Mouse (Mus musculus) midbrain, postnatal 0 days (tissue): Measurements from ENCODE around the gene Slc25a43. TPM values are rescaled to one million over a fixed set of nuclear protein-coding genes. Genes with fewer than 3 reads are reported as not detected.

Source experiments
- ATAC-seq: fragments of 200-750 bp; cut with Nextera tagmentation; 2 replicates; pipeline ENCODE4 v1.8.0; 2017; ENCODE audit warnings: moderate number of reproducible peaks, mild to moderate bottlenecking, moderate TSS enrichment, moderate library complexity; ENCODE audit not compliant: low FRiP score
- DNase-seq: peaks from one replicate; pipeline ENCODE4 v3.0.0-alpha.2; 2015; ENCODE audit warnings: low spot score
- H3K27ac ChIP-seq: fragments of 300-500 bp; sonication (generic); 2 replicates; pipeline ENCODE4 v1.5.1; 2014; ENCODE audit warnings: low read depth, mild to moderate bottlenecking, low read length, mixed read lengths
- H3K27me3 ChIP-seq: fragments of 300-500 bp; sonication (generic); 2 replicates; pipeline ENCODE4 v1.6.1; 2014; ENCODE audit warnings: low read length, control low read depth, mixed read lengths; ENCODE audit not compliant: insufficient read depth
- H3K36me3 ChIP-seq: fragments of 300-500 bp; sonication (generic); 2 replicates; pipeline ENCODE4 v1.6.1; 2014; ENCODE audit warnings: low read length, control low read depth, mixed read lengths; ENCODE audit not compliant: insufficient read depth
- H3K4me1 ChIP-seq: fragments of 300-500 bp; sonication (generic); 2 replicates; pipeline ENCODE4 v1.6.1; 2014; ENCODE audit warnings: mild to moderate bottlenecking, control low read depth, antibody characterized with exemption, low read length, mixed read lengths; ENCODE audit not compliant: insufficient read depth
- H3K4me2 ChIP-seq: fragments of 300-500 bp; sonication (generic); 2 replicates; pipeline ENCODE4 v1.6.1; 2014; ENCODE audit warnings: low read depth, mild to moderate bottlenecking, low read length, mixed read lengths; ENCODE audit not compliant: poor library complexity, severe bottlenecking
- H3K4me3 ChIP-seq: fragments of 300-500 bp; sonication (generic); 2 replicates; pipeline ENCODE4 v1.5.1; 2014; ENCODE audit warnings: low read depth, mild to moderate bottlenecking, low read length, moderate library complexity
- H3K9ac ChIP-seq: fragments of 300-500 bp; sonication (generic); replicated peaks from 2 replicates; pipeline ENCODE4 v1.6.1; 2014; ENCODE audit warnings: mild to moderate bottlenecking, low read length, moderate library complexity, mixed read lengths; ENCODE audit not compliant: poor library complexity, severe bottlenecking
- H3K9me3 ChIP-seq: fragments of 300-500 bp; sonication (generic); 2 replicates; pipeline ENCODE4 v1.6.1; 2016; ENCODE audit warnings: low read length, control low read depth
- CTCF ChIP-seq: IDR thresholded peaks from 2 replicates; pipeline ENCODE4 v1.5.1; 2016; ENCODE audit warnings: antibody characterized with exemption, mild to moderate bottlenecking
- WGBS: fragments of 180-500 bp; shearing (Covaris S2); extraction: QIAGEN DNeasy Blood & Tissue Kit; methylation state at CpG from one replicate; pipeline ENCODE4 v1.1.7; 2014; 5-methylcytosine and 5-hydroxymethylcytosine counted together
- polyA plus RNA-seq: library from polyadenylated mRNA; unstranded; fragments of >200 nt; fragmentation: Nextera tagmentation; extraction: Ambion mirVana; gene quantifications from 2 replicates; pipeline ENCODE4 v1.2.1, GENCODE M21; 2015
- total RNA-seq: library from RNA; depleted of rRNA; stranded (reverse); fragments of >200 nt; gene quantifications from 2 replicates; pipeline ENCODE4 v1.2.3, GENCODE M21; 2014

Slc25a43 gene
- total and polyA plus RNA-seq, 2 experiments from 2014 or later: 0.44 to 0.73 TPM

DNA sequence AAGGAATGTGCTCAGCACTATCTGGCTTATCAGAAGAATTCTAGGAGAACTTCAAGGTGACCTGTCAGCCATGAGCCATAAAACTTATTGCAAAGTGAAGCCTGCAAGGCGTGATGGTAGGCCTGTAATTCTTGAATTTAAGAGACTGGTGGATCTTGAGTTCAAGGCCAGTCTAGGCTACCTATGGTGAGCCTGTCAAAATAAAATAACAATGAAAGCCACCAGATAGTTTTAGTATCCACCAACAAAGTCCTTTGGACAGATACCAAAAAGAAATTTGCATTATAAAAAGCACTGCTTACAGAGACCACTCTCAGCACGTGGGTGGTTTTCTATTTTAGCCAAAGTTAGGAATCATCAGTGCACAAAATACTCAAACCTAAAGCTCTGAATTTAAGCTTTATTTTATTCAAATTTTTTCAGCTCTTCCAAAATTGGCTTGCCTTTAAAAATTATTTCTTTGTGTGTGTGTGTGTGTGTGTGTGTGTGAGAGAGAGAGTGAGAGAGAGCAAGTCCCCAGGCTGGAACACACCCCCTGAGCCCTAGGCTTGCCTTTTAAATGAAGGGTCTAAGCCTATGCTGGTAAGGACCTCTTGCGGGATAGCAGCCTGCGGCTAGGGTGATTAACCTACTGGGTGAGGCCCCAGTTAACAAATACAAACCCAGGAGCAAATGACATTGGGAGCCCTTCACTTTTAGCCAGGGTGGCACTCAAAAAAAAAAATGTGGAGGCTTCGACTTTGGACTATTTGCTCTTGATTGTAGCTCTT is 62.2 kb downstream of the Slc25a43 start:
- H3K4me2 ChIP-seq: no peak overlapping the region
- no peak for DNase-seq
- H3K36me3 ChIP-seq: no peaks in the 10 kb centered on the region
- H3K4me3 ChIP-seq: no peak overlapping the region
- 53% methylated on average over 5 of the region's 5 CpGs for WGBS
- H3K27ac ChIP-seq: no peak overlapping the region
- no peaks in the 10 kb centered on the region for H3K9me3 ChIP-seq
- H3K27me3 ChIP-seq: no peaks in the 10 kb centered on the region
- no peaks in the 10 kb centered on the region for H3K4me1 ChIP-seq
- TF ChIP-seq CTCF: no peak
- H3K9ac ChIP-seq: no peak overlapping the region
- ATAC-seq: no peak

DNA sequence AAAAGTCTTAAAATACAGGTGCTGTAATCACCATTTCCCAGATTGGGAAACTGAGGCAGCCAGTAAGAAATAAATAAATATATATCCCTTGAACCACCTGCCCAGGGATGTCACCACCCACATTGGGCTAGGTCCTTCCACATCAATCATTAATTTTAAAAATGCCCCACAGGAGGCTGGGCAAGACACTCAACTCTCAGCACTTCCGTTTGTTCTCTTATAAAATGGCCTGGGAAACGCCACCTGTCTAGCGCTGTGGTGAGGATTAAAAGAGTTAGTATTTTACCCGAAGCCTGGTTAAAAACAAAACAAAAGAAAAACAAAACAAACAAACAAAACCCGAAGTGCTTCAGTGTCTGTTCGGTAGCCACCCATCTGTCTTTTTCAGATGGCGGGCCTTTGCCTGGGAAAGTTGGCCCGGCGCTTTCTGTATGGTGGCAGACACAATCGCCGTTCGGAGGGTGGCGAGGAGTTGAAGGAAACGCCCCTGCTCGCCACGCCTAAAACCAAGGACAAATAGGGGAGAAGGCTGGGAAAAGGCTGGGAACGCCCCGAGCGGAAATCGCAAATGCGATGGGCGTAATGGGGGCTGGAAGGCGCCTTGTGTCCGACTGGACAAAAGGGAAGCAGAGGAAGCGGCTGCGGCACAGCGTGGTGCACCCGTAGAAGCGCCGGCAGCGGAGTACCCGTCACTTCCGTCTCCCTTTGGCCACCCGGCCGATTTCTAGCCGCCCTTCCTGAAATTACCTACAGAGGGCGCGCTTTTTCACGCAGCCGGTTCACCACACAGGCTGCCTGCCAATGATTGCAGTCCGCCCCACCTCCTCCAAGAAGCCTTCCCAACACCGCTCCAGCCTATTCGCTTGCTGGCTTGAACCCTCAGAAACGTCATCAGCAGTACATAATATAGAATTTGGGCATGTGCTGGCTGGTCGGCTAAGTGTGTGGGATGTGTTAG is 64.2 kb downstream of the Slc25a43 start:
- Histone ChIP-seq H3K36me3 (no peaks in the 10 kb centered on the region), H3K9me3 (no peaks in the 10 kb centered on the region), H3K4me3 (peak overlapping the region; percentile 40), H3K4me1 (no peaks in the 10 kb centered on the region), H3K27me3 (no peaks in the 10 kb centered on the region), H3K27ac (peak overlapping the region; percentile 55), H3K9ac (peak overlapping the region; percentile 44), H3K4me2 (peak overlapping the region; percentile 46)
- ATAC-seq (peak; percentile 90), DNase-seq (peak; percentile 90)
- 22% methylated on average over 42 of the region's 45 CpGs for WGBS
- TF ChIP-seq CTCF: peak; percentile 77

DNA sequence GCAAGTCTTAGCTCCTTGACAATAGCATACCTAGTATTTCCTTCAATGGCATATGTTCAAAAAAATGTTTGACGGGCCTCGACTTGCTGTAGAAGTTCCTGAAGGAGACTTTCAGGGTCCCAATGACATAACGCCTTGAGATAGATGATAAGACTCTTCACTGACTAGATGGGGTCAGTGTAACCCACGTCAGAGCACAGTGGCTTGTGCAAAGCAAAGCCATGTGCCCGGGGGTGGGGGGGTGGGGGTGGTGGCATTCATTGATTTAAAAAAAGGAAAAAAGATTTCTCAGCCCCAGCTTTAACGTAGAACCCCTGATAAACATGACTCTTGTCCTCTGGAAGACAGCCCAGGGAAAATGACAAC is 64.8 kb downstream of the Slc25a43 start:
- Histone ChIP-seq H3K36me3 (no peaks in the 10 kb centered on the region), H3K9me3 (no peaks in the 10 kb centered on the region), H3K27me3 (no peaks in the 10 kb centered on the region), H3K4me1 (no peaks in the 10 kb centered on the region), H3K4me2 (peak overlapping the region; percentile 46; the same call in 1 of the 2 replicates), H3K4me3 (peak overlapping the region; percentile 40; the same call in 1 of the 2 replicates), H3K27ac (no peak overlapping the region; the same call in 1 of the 2 replicates), H3K9ac (no peak overlapping the region)
- TF ChIP-seq CTCF: no peak
- WGBS: 67% methylated on average over 6 of the region's 6 CpGs
- no peak for DNase-seq
- peak; percentile 36; the same call in 1 of the 2 replicates for ATAC-seq

DNA sequence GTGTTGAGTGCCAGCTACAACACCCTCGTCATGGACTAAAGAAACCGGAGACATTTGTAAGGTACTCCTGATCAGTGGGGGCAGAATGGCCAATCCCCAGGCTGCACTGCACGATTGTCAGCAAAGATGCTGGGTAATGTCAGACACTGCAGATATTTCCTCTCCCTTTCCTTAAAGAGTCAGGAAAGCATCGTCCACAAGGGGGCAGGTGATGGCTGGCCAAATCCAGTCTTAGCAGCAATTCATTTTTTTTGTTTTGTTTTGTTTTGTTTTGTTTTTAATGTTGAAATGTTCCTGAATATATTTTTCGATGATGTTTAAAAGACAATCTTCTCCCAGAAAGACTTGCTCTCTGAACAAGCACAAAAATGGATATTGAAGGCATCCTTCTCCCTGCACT is 67.9 kb downstream of the Slc25a43 start:
- H3K27ac ChIP-seq: no peak overlapping the region
- DNase-seq: peak; percentile 48
- H3K9me3 ChIP-seq: no peaks in the 10 kb centered on the region
- H3K27me3 ChIP-seq: no peaks in the 10 kb centered on the region
- H3K4me2 ChIP-seq: no peak overlapping the region
- H3K9ac ChIP-seq: no peak overlapping the region
- H3K4me3 ChIP-seq: no peak overlapping the region
- ATAC-seq: no peak
- no peaks in the 10 kb centered on the region for H3K36me3 ChIP-seq
- TF ChIP-seq CTCF: peak; percentile 77
- WGBS: 41% methylated on average over 5 of the region's 5 CpGs
- H3K4me1 ChIP-seq: no peaks in the 10 kb centered on the region

DNA sequence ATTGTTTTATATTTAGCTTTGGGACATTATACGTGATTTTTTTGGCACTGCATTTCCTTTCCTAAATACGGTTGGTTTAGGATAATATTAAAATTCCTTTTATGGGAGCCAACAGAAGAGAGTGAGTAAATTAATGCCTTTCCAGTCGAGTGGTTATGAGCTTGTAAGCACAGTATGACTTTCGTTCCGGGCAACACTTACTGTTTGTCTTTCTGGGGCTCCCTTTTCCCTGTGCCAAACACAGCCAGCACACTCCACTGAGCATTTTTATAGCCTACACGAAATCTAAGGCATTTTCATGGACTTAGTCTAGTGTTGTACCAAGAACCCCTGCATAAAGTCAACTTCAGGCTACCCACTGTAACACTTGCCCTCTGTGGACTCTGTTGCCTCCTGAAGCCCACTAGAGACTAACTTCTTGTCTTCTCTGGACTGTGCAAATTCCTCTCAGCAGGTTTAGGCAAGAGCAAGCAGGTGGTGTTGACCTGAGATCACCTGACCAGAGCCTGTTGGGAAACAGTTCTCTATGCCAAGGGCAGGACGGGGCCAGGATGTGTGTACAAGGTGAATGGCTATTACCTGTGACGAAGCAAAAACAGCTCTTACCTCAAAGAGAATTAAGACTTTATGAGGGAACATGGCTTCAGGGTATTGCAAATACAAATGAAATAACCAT is 70.8 kb downstream of the Slc25a43 start:
- DNase-seq: no peak
- Histone ChIP-seq H3K4me1 (no peaks in the 10 kb centered on the region), H3K27me3 (no peaks in the 10 kb centered on the region), H3K4me2 (no peak overlapping the region), H3K36me3 (no peaks in the 10 kb centered on the region), H3K9me3 (no peaks in the 10 kb centered on the region), H3K9ac (no peak overlapping the region), H3K27ac (no peak overlapping the region), H3K4me3 (no peak overlapping the region)
- 77% methylated on average over 8 of the region's 8 CpGs for WGBS
- TF ChIP-seq CTCF: no peak
- no peak for ATAC-seq
